Mouse (Mus musculus): ENCODE data around the gene Clgn. TPM values are rescaled to one million over a fixed set of nuclear protein-coding genes. Genes with fewer than 3 reads are reported as not detected.

Clgn gene
- 2.8 and 3.6 TPM in 2 replicates for polyA plus RNA-seq (2021; fragmentation: Nextera tagmentation)
- long read RNA-seq, experiment 1, partial matches to known transcripts: 6 of 18 reads
- long read RNA-seq, experiment 1, other reads (novel, unspliced or antisense): 12 of 18 reads
- long read RNA-seq, experiment 2, partial matches to known transcripts: 8 of 16 reads
- long read RNA-seq, experiment 2, other reads (novel, unspliced or antisense): 7 of 16 reads

GRCm38 (mm10) chr8:83389316-83390005 lies at the start of gene Clgn:
Gene Clgn (plus strand): TSS chr8:83389867.

GRCm38 (mm10) chr8:83348263-83348662 lies 41.4 kb upstream of the Clgn start, which contains the start of gene Mgat4d:
Gene Mgat4d (plus strand): TSS chr8:83348471.

GRCm38 (mm10) chr8:83458222-83458621 lies 68.6 kb downstream of the Clgn start, which contains the start of gene Scoc:
Gene Scoc (minus strand): TSS chr8:83458391.

Other genes with a start within 250 kb of the Clgn start
- gene Tbc1d9, start 224.5 kb upstream of the Clgn start, polyA plus RNA-seq (2021; fragmentation: Nextera tagmentation): 5.7 and 7.3 TPM in 2 replicates
- 4.5 and 9.0 TPM in 2 replicates for gene Gm10645, start 223.7 kb upstream of the Clgn start, polyA plus RNA-seq (2021; fragmentation: Nextera tagmentation)
- gene Ucp1, start 99.5 kb upstream of the Clgn start, polyA plus RNA-seq (2021; fragmentation: Nextera tagmentation): not detected in 2 replicates
- gene Elmod2, start 57.4 kb upstream of the Clgn start, polyA plus RNA-seq (2021; fragmentation: Nextera tagmentation): 4.2 and 4.3 TPM in 2 replicates
- gene Mgat4d, start 41.4 kb upstream of the Clgn start, polyA plus RNA-seq (2021; fragmentation: Nextera tagmentation): not detected in 2 replicates
- gene Scoc, start 68.5 kb downstream of the Clgn start, polyA plus RNA-seq (2021; fragmentation: Nextera tagmentation): 380 and 458 TPM in 2 replicates
- not detected in 2 replicates for gene Olfr370, start 145.9 kb downstream of the Clgn start, polyA plus RNA-seq (2021; fragmentation: Nextera tagmentation)
- 610 and 651 TPM in 2 replicates for gene Ndufb7, start 176.8 kb downstream of the Clgn start, polyA plus RNA-seq (2021; fragmentation: Nextera tagmentation)
- 1,413 and 1,506 TPM in 2 replicates for gene Tecr, start 218.1 kb downstream of the Clgn start, polyA plus RNA-seq (2021; fragmentation: Nextera tagmentation)
- gene Dnajb1, start 218.3 kb downstream of the Clgn start, polyA plus RNA-seq (2021; fragmentation: Nextera tagmentation): 42.8 and 49.1 TPM in 2 replicates